Mouse (Mus musculus) erythroblast, embryonic 14.5 days (primary cell): ENCODE results near the gene Pgm1.

ENCODE experiments used
- GATA1 ChIP-seq: IDR thresholded peaks from 2 replicates; pipeline ENCODE4 v1.6.1; 2012; ENCODE audit warnings: low read length, inconsistent platforms, mixed read lengths
- TAL1 ChIP-seq: IDR thresholded peaks from 3 replicates; pipeline ENCODE4 v1.6.1; 2012; ENCODE audit warnings: low read length, inconsistent platforms, mixed read lengths

DNA sequence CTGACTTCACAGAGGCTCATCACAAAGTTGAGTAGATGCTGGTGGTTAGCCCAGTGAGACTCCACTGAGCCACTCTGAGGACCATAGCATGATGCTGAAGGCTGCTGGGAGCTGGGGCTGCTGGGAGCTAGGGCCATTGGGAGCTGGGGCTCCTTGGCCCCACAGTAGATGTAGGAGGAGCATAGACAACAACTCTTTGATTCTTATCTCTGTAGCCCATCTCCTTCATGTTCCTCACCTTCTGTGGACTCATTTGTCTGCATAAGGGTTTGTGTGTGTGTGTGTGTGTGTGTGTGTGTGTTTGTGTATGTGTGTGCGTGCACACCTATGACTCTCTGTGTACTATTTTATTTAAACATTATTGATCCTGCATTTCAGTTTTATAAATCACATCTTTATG lies 18.7 kb downstream of the Pgm1 start:
- TF ChIP-seq GATA1 (peak; percentile 79), TAL1 (no peak)
